Mouse (Mus musculus): ENCODE measurements around the gene Igf2bp2.

Gene Igf2bp2

GRCm38 (mm10) chr16:22149076-22149475 lies 14.0 kb downstream of the Igf2bp2 start:
- CTCF ChIA-PET: no interaction called here

- CTCF ChIA-PET: no interaction called here
These were observed 16.0 kb downstream of the Igf2bp2 start for GRCm38 (mm10) chr16:22147131-22147530.

GRCm38 (mm10) chr16:22146071-22146470 lies 17.0 kb downstream of the Igf2bp2 start:
- CTCF ChIA-PET: no interaction called here

GRCm38 (mm10) chr16:22144490-22144889 lies 18.6 kb downstream of the Igf2bp2 start:
- CTCF ChIA-PET: no interaction called here

GRCm38 (mm10) chr16:22140861-22141260 lies 22.2 kb downstream of the Igf2bp2 start:
- CTCF ChIA-PET: no interaction called here

- CTCF ChIA-PET: no interaction called here
These were observed 23.3 kb downstream of the Igf2bp2 start for GRCm38 (mm10) chr16:22139821-22140220.

- CTCF ChIA-PET: no interaction called here
These were observed 26.9 kb downstream of the Igf2bp2 start for GRCm38 (mm10) chr16:22136198-22136597.

GRCm38 (mm10) chr16:22131321-22131720 lies 31.8 kb downstream of the Igf2bp2 start:
- CTCF ChIA-PET: interaction anchor here (0.7 kb wide), 1 partner anchor 272 kb away, joined by 9 read pairs; no protein-coding TSS in a partner anchor

GRCm38 (mm10) chr16:22129511-22129910 lies 33.6 kb downstream of the Igf2bp2 start:
- CTCF ChIA-PET: no interaction called here

- CTCF ChIA-PET: no interaction called here
These were observed 34.5 kb downstream of the Igf2bp2 start for GRCm38 (mm10) chr16:22128595-22128994.

GRCm38 (mm10) chr16:22127806-22128205 lies 35.3 kb downstream of the Igf2bp2 start:
- CTCF ChIA-PET: no interaction called here

GRCm38 (mm10) chr16:22126936-22127335 lies 36.2 kb downstream of the Igf2bp2 start:
- CTCF ChIA-PET: no interaction called here

- CTCF ChIA-PET: interaction anchor here (0.9 to 1.1 kb wide), 2 partner anchors 17 to 118 kb away, joined by 3 to 5 read pairs; no protein-coding TSS in a partner anchor
These were observed 38.7 kb downstream of the Igf2bp2 start for GRCm38 (mm10) chr16:22124325-22124918.

- CTCF ChIA-PET: interaction anchor here (0.6 to 1.1 kb wide), 5 partner anchors 10 to 289 kb away, joined by 3 to 5 read pairs (median 3); no protein-coding TSS in a partner anchor
These were observed 39.4 kb downstream of the Igf2bp2 start for GRCm38 (mm10) chr16:22123658-22124057.

- CTCF ChIA-PET: no interaction called here
These were observed 42.0 kb downstream of the Igf2bp2 start for GRCm38 (mm10) chr16:22121109-22121508.

- CTCF ChIA-PET: interaction anchor here (0.7 kb wide), 1 partner anchor 1068 kb away, joined by 4 read pairs; no protein-coding TSS in a partner anchor
These were observed 43.6 kb downstream of the Igf2bp2 start for GRCm38 (mm10) chr16:22119524-22119923.

- CTCF ChIA-PET: interaction anchor here (0.7 kb wide), 1 partner anchor 1068 kb away, joined by 4 read pairs; no protein-coding TSS in a partner anchor
These were observed 44.2 kb downstream of the Igf2bp2 start for GRCm38 (mm10) chr16:22118716-22119501.

GRCm38 (mm10) chr16:22118151-22118550 lies 44.9 kb downstream of the Igf2bp2 start:
- CTCF ChIA-PET: no interaction called here

GRCm38 (mm10) chr16:22116748-22117147 lies 46.4 kb downstream of the Igf2bp2 start:
- CTCF ChIA-PET: no interaction called here

- CTCF ChIA-PET: no interaction called here
These were observed 47.0 kb downstream of the Igf2bp2 start for GRCm38 (mm10) chr16:22116058-22116457.

- CTCF ChIA-PET: no interaction called here
These were observed 53.1 kb downstream of the Igf2bp2 start for GRCm38 (mm10) chr16:22110036-22110435.

GRCm38 (mm10) chr16:22109159-22109558 lies 53.9 kb downstream of the Igf2bp2 start:
- CTCF ChIA-PET: no interaction called here

GRCm38 (mm10) chr16:22107897-22108516 lies 55.1 kb downstream of the Igf2bp2 start:
- CTCF ChIA-PET: interaction anchor here (0.7 to 2.0 kb wide), 2 partner anchors 16 to 619 kb away, joined by 5 read pairs; no protein-coding TSS in a partner anchor
